Mouse (Mus musculus) midbrain, embryonic 13.5 days (tissue): ENCODE measurements around the gene Arntl. TPM values are rescaled to one million over a fixed set of nuclear protein-coding genes. Genes with fewer than 3 reads are reported as not detected.

Source experiments
- ATAC-seq: fragments of 200-750 bp; cut with Nextera tagmentation; 2 replicates; pipeline ENCODE4 v1.8.0; 2017; ENCODE audit warnings: mild to moderate bottlenecking, moderate TSS enrichment, moderate library complexity
- H3K27ac ChIP-seq: fragments of 300-500 bp; sonication (generic); 2 replicates; pipeline ENCODE4 v1.5.1; 2015; ENCODE audit warnings: inconsistent platforms, mild to moderate bottlenecking, moderate library complexity
- H3K27me3 ChIP-seq: fragments of 300-500 bp; sonication (generic); 2 replicates; pipeline ENCODE4 v1.6.1; 2015; ENCODE audit warnings: mild to moderate bottlenecking, inconsistent platforms
- H3K36me3 ChIP-seq: fragments of 300-500 bp; sonication (generic); 2 replicates; pipeline ENCODE4 v1.6.1; 2015; ENCODE audit warnings: mild to moderate bottlenecking, inconsistent platforms
- H3K4me1 ChIP-seq: fragments of 300-500 bp; sonication (generic); replicated peaks from 2 replicates; pipeline ENCODE4 v1.6.1; 2015; ENCODE audit warnings: inconsistent platforms
- H3K4me2 ChIP-seq: fragments of 300-500 bp; sonication (generic); replicated peaks from 2 replicates; pipeline ENCODE4 v1.6.1; 2015; ENCODE audit warnings: moderate library complexity, mild to moderate bottlenecking, inconsistent platforms
- H3K4me3 ChIP-seq: fragments of 300-500 bp; sonication (generic); replicated peaks from 2 replicates; pipeline ENCODE4 v1.5.1; 2015; ENCODE audit warnings: mild to moderate bottlenecking, inconsistent platforms
- H3K9ac ChIP-seq: fragments of 300-500 bp; sonication (generic); replicated peaks from 2 replicates; pipeline ENCODE4 v1.6.1; 2015; ENCODE audit warnings: mild to moderate bottlenecking, inconsistent platforms
- H3K9me3 ChIP-seq: fragments of 300-500 bp; sonication (generic); 2 replicates; pipeline ENCODE4 v1.6.1; 2016; ENCODE audit warnings: mild to moderate bottlenecking, inconsistent platforms
- WGBS: fragments of 180-500 bp; shearing (Covaris S2); methylation state at CpG from one replicate; pipeline ENCODE4 v1.1.7; 2015; 5-methylcytosine and 5-hydroxymethylcytosine counted together
- polyA plus RNA-seq: library from polyadenylated mRNA; unstranded; fragments of >200 nt; fragmentation: Nextera tagmentation; extraction: Ambion mirVana; gene quantifications from 2 replicates; pipeline ENCODE4 v1.2.1, GENCODE M21; 2015

Arntl gene
- polyA plus RNA-seq, 1 experiment from 2014 or later, result 9.4 TPM

DNA sequence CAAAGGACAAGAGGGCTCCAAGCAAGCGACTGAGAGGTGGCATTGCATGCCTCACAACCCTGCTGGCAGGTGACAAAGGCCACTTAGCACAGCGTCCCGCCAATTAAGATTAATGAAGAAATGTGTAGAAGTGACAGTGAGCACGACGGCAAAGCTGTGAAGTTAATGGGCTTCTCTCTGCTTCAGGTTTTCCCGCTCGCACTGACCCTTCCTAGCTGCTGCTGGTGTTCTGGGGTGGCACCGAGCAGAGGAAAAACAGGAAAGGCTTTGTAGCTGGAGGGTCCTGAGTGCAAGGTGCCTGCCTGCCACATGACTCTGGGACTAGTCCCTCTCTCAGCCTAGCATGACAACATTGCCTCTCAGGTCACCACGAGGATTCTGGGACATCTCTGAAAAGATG is 18.7 kb upstream of the Arntl start:
- WGBS, result 58% methylated on average over 9 of the region's 9 CpGs
- Histone ChIP-seq H3K9me3 (no peaks in the 10 kb centered on the region), H3K4me1 (no peaks in the 10 kb centered on the region), H3K36me3 (no peaks in the 10 kb centered on the region), H3K9ac (no peak overlapping the region), H3K4me2 (no peak overlapping the region), H3K27ac (no peak overlapping the region), H3K27me3 (no peaks in the 10 kb centered on the region), H3K4me3 (no peak overlapping the region)
- ATAC-seq, result no peak

DNA sequence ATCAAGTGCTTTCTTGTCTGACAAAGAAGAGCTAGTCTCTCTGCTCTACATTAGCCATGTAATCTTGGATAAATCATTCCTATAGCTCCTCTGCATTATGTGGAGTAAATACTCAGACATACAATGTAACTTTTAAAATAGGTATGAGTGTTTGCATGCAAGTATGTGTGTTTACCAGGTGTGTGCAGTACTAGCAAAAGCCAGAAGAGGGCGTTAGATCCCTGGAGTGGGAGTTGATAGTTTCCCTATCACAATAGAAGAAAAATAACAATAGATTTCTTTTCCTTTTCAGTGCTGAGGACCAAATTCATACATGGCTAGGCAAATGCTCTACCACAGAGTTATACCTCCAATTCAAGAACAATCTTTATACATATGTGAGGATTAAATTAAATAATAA is 15.5 kb upstream of the Arntl start:
- Histone ChIP-seq H3K9me3 (no peaks in the 10 kb centered on the region), H3K4me1 (no peaks in the 10 kb centered on the region), H3K27me3 (no peaks in the 10 kb centered on the region), H3K4me3 (no peak overlapping the region), H3K36me3 (no peaks in the 10 kb centered on the region), H3K4me2 (no peak overlapping the region), H3K9ac (no peak overlapping the region), H3K27ac (no peak overlapping the region)
- 69% methylated on average over 1 of the region's 1 CpGs for WGBS
- no peak for ATAC-seq

DNA sequence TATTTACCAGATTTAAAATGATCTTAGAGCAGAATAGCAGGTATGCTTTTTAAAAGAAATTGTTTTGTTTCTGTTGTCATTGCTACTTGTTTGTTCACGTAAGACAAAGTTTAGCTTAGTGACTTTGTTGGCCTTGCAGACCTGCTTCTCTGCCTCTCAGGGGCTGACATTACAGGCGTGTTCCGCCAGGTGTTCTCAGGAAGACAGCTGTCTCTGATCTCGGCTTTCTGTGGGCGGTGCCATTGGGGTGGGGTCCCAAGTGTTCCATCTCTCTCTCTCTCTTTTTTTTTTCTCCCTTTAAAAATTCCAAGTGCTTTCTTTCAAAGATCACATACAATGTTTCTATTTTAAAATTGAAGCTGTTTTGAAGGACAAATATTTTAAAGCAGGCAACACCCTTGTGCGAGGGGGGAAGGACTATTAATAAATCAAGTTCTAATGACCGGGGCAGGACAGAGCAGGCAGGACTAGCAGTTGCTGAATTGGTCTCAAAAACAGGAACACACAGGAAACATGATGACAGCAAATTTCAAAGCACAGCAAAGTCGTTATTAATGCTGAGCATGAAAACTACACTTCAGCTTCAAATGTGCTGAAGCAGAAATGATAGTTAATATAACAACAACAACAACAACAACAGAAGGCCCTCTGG is 14.4 kb upstream of the Arntl start:
- Histone ChIP-seq H3K36me3 (no peaks in the 10 kb centered on the region), H3K9me3 (no peaks in the 10 kb centered on the region), H3K4me2 (no peak overlapping the region), H3K27me3 (no peaks in the 10 kb centered on the region), H3K4me1 (no peaks in the 10 kb centered on the region), H3K9ac (no peak overlapping the region), H3K4me3 (no peak overlapping the region), H3K27ac (no peak overlapping the region)
- ATAC-seq, result no peak
- 66% methylated on average over 8 of the region's 8 CpGs for WGBS

DNA sequence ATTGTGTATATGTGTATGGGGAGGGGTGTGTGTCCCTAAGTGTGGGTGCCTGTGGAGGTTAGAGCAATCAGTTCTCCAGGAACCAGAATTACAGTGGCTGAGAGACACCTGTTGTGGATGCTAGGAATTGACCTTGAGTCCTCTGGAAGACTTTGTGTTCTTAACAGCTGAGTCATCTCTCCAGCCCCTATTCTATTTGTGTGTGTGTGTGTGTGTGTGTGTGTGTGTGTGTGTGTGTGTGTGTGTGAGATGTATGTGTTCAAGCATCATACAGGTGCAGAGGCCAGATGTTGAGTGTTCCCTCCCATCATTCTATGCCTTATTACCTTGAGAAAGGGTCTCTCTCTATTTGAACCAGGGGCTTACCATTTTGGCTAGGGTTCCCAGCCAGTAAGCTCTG is 13.4 kb upstream of the Arntl start:
- no peaks in the 10 kb centered on the region for H3K9me3 ChIP-seq
- H3K4me2 ChIP-seq, result no peak overlapping the region
- no peak overlapping the region for H3K27ac ChIP-seq
- H3K4me3 ChIP-seq, result no peak overlapping the region
- no peaks in the 10 kb centered on the region for H3K27me3 ChIP-seq
- no peaks in the 10 kb centered on the region for H3K36me3 ChIP-seq
- no peak for ATAC-seq
- H3K9ac ChIP-seq, result no peak overlapping the region
- no peaks in the 10 kb centered on the region for H3K4me1 ChIP-seq

DNA sequence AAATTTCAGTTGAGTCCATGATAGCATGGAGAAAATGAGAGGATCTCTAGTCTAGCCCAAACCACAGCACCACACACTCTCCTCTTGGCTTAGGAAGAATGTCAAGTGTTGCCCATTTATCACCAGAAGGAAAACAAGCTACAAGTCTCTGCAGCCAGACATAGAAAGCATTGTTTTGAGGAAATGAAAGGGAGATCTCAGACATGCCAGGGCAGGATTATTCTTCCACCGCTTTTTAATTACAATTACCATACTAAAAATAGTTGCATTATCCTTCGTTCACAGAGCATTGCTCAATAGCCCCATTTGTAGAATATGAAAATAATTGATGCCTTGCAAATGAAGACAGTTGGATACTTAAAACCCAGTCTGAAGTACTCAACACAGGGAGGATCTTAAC is 12.0 kb upstream of the Arntl start:
- no peaks in the 10 kb centered on the region for H3K36me3 ChIP-seq
- WGBS, result 72% methylated on average over 2 of the region's 2 CpGs
- H3K4me3 ChIP-seq, result no peak overlapping the region
- no peak for ATAC-seq
- no peak overlapping the region for H3K4me2 ChIP-seq
- H3K9ac ChIP-seq, result no peak overlapping the region
- H3K27me3 ChIP-seq, result no peaks in the 10 kb centered on the region
- H3K9me3 ChIP-seq, result no peaks in the 10 kb centered on the region
- H3K4me1 ChIP-seq, result no peaks in the 10 kb centered on the region
- H3K27ac ChIP-seq, result no peak overlapping the region

DNA sequence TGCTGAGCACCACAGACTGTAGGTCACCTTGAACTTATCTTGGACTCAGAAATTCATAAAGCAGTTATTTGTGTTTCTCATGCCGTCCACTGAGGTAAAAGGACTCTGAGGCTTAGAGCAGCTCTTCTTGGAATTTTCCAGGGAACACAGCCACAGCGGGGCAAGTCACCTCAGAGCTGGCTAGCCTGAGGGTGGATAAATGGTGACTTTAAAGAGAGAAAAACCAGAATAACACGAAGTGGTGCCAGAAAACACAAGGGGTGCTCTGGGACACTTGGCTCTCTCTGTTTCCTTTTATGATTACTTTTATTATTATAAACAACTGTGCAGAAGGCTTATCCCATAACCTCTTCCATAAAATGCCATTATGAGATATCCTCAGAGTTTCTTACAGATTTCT is 11.1 kb upstream of the Arntl start:
- Histone ChIP-seq H3K27ac (no peak overlapping the region), H3K4me2 (no peak overlapping the region), H3K36me3 (no peaks in the 10 kb centered on the region), H3K4me1 (no peaks in the 10 kb centered on the region), H3K4me3 (no peak overlapping the region), H3K9ac (no peak overlapping the region), H3K9me3 (no peaks in the 10 kb centered on the region), H3K27me3 (no peaks in the 10 kb centered on the region)
- no peak for ATAC-seq
- WGBS, result 83% methylated on average over 3 of the region's 3 CpGs

DNA sequence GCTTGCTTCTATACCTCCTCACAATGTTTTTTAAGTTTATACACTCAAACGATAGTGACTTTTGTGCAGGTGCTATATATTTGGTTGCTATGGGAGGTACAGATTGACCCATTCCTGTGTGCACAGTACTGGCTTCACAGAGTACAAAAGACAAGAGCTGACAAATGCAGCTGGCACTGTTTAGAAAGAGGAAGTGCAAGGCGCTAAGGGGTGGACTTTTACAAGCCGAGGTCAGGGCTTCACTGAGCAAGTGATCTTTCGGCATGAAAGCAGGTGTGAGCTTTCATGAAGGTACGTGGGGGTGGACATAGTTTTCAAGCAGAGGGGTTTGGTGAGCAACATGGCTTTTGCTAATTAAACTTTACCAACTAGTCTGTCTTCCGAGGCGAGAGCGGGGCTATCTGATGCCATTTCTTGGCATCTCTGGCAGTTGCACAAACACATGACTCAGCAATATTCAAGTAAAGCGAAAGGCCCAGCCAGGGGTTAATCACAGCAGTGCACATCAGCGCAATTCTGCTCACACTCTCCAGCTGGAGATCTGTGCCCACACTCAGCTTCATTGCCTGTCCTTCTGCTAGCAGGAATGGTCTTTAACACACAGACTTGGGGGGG is 10.0 kb upstream of the Arntl start:
- Histone ChIP-seq H3K9ac (no peak overlapping the region), H3K36me3 (no peaks in the 10 kb centered on the region), H3K9me3 (no peaks in the 10 kb centered on the region), H3K4me1 (no peaks in the 10 kb centered on the region), H3K4me3 (no peak overlapping the region), H3K27ac (no peak overlapping the region), H3K27me3 (no peaks in the 10 kb centered on the region; the same call in 1 of the 2 replicates), H3K4me2 (no peak overlapping the region)
- WGBS, result 56% methylated on average over 10 of the region's 10 CpGs
- ATAC-seq, result no peak

DNA sequence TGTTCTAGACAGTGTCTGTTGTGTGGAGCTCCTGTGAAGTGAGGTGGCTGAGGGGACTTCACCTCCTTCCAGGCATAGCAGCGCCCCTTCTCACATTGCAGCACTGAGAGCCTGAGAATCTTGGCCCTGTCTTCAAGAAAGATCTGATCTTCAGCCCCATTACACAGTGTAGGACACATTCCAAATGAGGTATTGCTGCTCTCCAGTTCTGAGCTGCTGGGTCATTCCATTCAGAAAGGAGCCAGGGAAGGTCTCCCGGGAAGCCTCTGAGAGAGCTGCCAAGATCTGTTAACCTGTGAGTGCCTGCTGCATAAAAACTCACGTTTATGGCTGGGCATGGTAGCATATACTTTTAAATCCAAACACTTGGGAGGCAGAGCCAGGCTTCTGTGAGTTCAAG is 5.7 kb upstream of the Arntl start:
- no peaks in the 10 kb centered on the region for H3K36me3 ChIP-seq
- H3K4me3 ChIP-seq, result no peak overlapping the region
- no peaks in the 10 kb centered on the region for H3K9me3 ChIP-seq
- H3K4me2 ChIP-seq, result no peak overlapping the region
- 54% methylated on average over 3 of the region's 3 CpGs for WGBS
- H3K9ac ChIP-seq, result no peak overlapping the region
- peaks cover 5% of the 10 kb centered on the region; the same call in 1 of the 2 replicates for H3K4me1 ChIP-seq
- ATAC-seq, result no peak
- no peak overlapping the region for H3K27ac ChIP-seq
- H3K27me3 ChIP-seq, result peaks cover 32% of the 10 kb centered on the region

DNA sequence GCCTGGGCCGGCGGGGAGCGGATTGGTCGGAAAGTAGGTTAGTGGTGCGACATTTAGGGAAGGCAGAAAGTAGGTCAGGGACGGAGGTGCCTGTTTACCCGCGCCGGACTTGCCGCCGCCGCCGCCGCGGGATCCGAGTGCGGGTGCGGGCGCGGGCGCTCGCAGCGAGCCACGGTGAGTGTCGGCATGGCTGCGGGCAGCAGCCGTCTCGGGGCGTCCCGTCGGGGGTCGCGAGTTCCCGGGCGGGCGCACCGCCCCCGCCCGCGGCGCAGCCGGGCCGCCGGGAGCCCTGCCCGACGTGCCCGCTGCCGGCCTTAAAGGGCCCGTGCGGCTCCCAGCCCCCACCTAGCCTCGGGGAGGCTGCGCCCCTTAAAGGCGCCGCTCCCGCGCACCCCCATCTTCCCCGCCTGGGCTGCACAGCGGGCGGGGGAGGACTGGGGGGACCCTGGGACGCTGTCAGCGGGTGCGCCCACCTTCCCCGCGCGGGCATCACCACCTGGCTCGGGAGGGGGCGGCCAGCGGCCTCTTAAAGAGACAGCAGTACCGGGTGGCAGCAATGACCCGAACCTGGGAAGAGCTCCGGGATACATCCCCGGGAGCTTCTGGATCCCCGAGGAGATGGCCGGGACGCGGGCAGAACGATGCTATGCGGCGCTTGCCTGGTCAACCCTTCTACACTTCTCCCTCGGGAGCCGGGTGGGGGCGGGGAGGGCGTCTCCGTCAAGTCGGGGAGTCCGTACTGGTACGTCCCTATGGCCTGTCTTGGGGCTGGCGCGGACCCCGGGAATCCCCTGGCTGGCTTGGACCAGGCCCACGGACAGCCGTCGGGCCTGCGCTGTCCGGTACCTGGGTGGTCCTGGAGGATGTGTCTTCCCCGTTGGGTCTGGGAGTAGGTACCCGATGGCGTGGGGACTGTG is 464 bp downstream of the Arntl start:
- peak overlapping the region; percentile 85 for H3K27ac ChIP-seq
- H3K36me3 ChIP-seq, result no peaks in the 10 kb centered on the region
- peak overlapping the region; percentile 78 for H3K4me3 ChIP-seq
- no peaks in the 10 kb centered on the region for H3K9me3 ChIP-seq
- peak overlapping the region; percentile 76 for H3K9ac ChIP-seq
- H3K4me1 ChIP-seq, result peaks cover 18% of the 10 kb centered on the region
- WGBS, result under 1% methylated on average over 90 of the region's 98 CpGs
- peak overlapping the region; percentile 82 for H3K4me2 ChIP-seq
- peak; percentile 77 for ATAC-seq
- peaks cover 71% of the 10 kb centered on the region for H3K27me3 ChIP-seq

DNA sequence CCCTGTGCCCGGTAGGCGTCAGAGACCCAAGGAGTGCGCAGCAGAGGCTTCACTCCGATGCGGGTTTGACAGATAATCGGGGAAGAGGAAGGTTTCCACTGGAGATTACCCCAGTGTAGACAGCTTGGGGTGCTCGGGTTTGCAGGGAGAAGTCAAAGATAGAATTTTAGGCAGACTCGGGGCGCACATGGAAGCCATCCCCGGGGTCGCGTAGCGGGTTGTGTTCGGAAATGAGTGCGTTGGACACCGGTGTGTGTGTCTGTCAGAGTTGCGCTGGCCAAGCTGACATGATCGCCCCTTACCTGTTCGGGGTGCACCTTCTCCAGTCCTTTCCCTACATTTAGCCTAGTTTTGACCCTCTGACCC is 1.1 kb downstream of the Arntl start:
- H3K4me2 ChIP-seq, result peak overlapping the region; percentile 82

DNA sequence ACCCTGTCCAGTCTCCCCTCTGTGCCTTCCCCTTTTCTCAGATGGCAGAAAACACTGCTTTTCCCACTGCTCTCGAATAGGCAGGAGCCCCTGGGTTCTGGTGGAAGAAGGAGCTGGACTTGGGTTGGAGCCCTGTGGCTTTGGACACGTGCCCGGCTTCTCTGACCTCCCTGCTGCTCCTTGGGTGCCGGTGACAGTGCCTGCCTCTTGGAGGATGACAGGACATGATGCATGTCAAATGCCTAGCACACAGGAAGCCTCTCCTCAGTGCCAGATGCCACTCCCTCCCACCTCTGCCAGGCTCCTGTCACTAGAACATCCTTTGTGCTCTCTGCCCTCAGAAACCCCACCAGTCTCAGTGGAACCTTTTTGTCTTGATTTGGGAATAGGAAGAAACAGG is 3.2 kb downstream of the Arntl start:
- no peak overlapping the region for H3K4me2 ChIP-seq
- peaks cover 28% of the 10 kb centered on the region for H3K4me1 ChIP-seq
- no peak overlapping the region for H3K9ac ChIP-seq
- H3K9me3 ChIP-seq, result no peaks in the 10 kb centered on the region
- WGBS, result 44% methylated on average over 4 of the region's 4 CpGs
- no peak for ATAC-seq
- H3K27ac ChIP-seq, result no peak overlapping the region
- H3K4me3 ChIP-seq, result no peak overlapping the region
- H3K36me3 ChIP-seq, result no peaks in the 10 kb centered on the region
- peaks cover 51% of the 10 kb centered on the region for H3K27me3 ChIP-seq

More for the DNA sequence above, 1.1 kb downstream of the Arntl start:
- H3K4me3 ChIP-seq, result peak overlapping the region; percentile 78
- no peaks in the 10 kb centered on the region for H3K36me3 ChIP-seq
- H3K4me1 ChIP-seq, result peaks cover 18% of the 10 kb centered on the region
- WGBS, result 2% methylated on average over 19 of the region's 19 CpGs
- ATAC-seq, result no peak
- peak overlapping the region; percentile 76 for H3K9ac ChIP-seq
- no peak overlapping the region for H3K27ac ChIP-seq
- H3K27me3 ChIP-seq, result peaks cover 64% of the 10 kb centered on the region
- H3K9me3 ChIP-seq, result no peaks in the 10 kb centered on the region
